Mouse (Mus musculus) kidney, embryonic 14.5 days (tissue): ENCODE results near the gene Gm28551. TPM values are rescaled to one million over a fixed set of nuclear protein-coding genes. Genes with fewer than 3 reads are reported as not detected.
A peak's percentile ranks its signal among the peaks of the same experiment; 100 is the strongest.
"Not testable (repeated sequence)": the region's sequence is repeated elsewhere in the genome, so short reads cannot be mapped to it uniquely, and the experiment has no call there.

Source experiments
- ATAC-seq: fragments of 200-750 bp; cut with Nextera tagmentation; 2 replicates; pipeline ENCODE4 v1.8.0; 2017; ENCODE audit warnings: moderate number of reproducible peaks, mild to moderate bottlenecking, moderate TSS enrichment, moderate library complexity; ENCODE audit not compliant: low FRiP score, low TSS enrichment
- H3K27ac ChIP-seq: fragments of 300-500 bp; sonication (generic); 2 replicates; pipeline ENCODE4 v1.5.1; 2014; ENCODE audit warnings: low read depth, mild to moderate bottlenecking, low read length, moderate library complexity, mixed read lengths
- H3K27me3 ChIP-seq: fragments of 300-500 bp; sonication (generic); 2 replicates; pipeline ENCODE4 v1.6.1; 2014; ENCODE audit warnings: mild to moderate bottlenecking, low read length; ENCODE audit not compliant: control insufficient read depth, insufficient read depth
- H3K36me3 ChIP-seq: fragments of 300-500 bp; sonication (generic); 2 replicates; pipeline ENCODE4 v1.6.1; 2014; ENCODE audit warnings: low read length, mixed read lengths; ENCODE audit not compliant: control insufficient read depth, insufficient read depth
- H3K4me1 ChIP-seq: fragments of 300-500 bp; sonication (generic); 2 replicates; pipeline ENCODE4 v1.6.1; 2014; ENCODE audit warnings: low read length, mixed read lengths; ENCODE audit not compliant: control insufficient read depth, insufficient read depth
- H3K4me2 ChIP-seq: fragments of 300-500 bp; sonication (generic); replicated peaks from 2 replicates; pipeline ENCODE4 v1.6.1; 2014; ENCODE audit warnings: low read depth, mild to moderate bottlenecking, low read length
- H3K4me3 ChIP-seq: fragments of 300-500 bp; sonication (generic); 2 replicates; pipeline ENCODE4 v1.5.1; 2014; ENCODE audit warnings: mild to moderate bottlenecking, low read length
- H3K9ac ChIP-seq: fragments of 300-500 bp; sonication (generic); 2 replicates; pipeline ENCODE4 v1.6.1; 2014; ENCODE audit warnings: low read depth, mild to moderate bottlenecking, low read length, moderate library complexity
- H3K9me3 ChIP-seq: fragments of 300-500 bp; sonication (generic); 2 replicates; pipeline ENCODE4 v1.6.1; 2016; ENCODE audit warnings: low read length; ENCODE audit not compliant: control insufficient read depth
- WGBS: fragments of 180-500 bp; shearing (Covaris S2); extraction: QIAGEN DNeasy Blood & Tissue Kit; methylation state at CpG from one replicate; pipeline ENCODE4 v1.1.7; 2014; 5-methylcytosine and 5-hydroxymethylcytosine counted together
- polyA plus RNA-seq: library from polyadenylated mRNA; unstranded; fragments of >200 nt; fragmentation: Nextera tagmentation; extraction: Ambion mirVana; gene quantifications from 2 replicates; pipeline ENCODE4 v1.2.1, GENCODE M21; 2014

Gm28551 gene
- 0.73 and 0.85 TPM in 2 replicates for polyA plus RNA-seq

GRCm38 (mm10) chr1:53352327-53353261 lies at the start of gene Gm28551, which contains the start of the genes Asdurf and Asnsd1:
Gene Gm28551 (minus strand): TSS chr1:53352667.
Gene Asdurf (minus strand): TSS chr1:53352619.
Gene Asnsd1 (minus strand): TSS chr1:53352752.
- H3K4me1 ChIP-seq: 0 out of 2 replicates have a peak, but pooled peaks cover 7% of the 10 kb centered on the region
- H3K27me3 ChIP-seq: no peaks in the 10 kb centered on the region
- peaks cover 15% of the 10 kb centered on the region for H3K36me3 ChIP-seq
- H3K27ac ChIP-seq: peak within 1 kb of the TSS; percentile 88
- H3K9ac ChIP-seq: peak within 1 kb of the TSS; percentile 88
- no peaks in the 10 kb centered on the region; the same call in 1 of the 2 replicates for H3K9me3 ChIP-seq
- under 1% methylated on average over 44 of the region's 44 CpGs for WGBS
- peak within 1 kb of the TSS; percentile 48 for H3K4me2 ChIP-seq
- peak within 1 kb of the TSS; percentile 83 for H3K4me3 ChIP-seq
- peak; percentile 100 for ATAC-seq

- 32% methylated on average over 21 of the region's 21 CpGs for WGBS
- not testable (repeated sequence) for H3K4me1 ChIP-seq, H3K4me3 ChIP-seq
Observed at GRCm38 (mm10) chr1:53393936-53394760, 41.7 kb upstream of the Gm28551 start.

GRCm38 (mm10) chr1:53388762-53389161 lies 36.3 kb upstream of the Gm28551 start:
- ATAC-seq: peak; percentile 52; the same call in 1 of the 2 replicates
- no peaks in the 10 kb centered on the region for H3K36me3 ChIP-seq
- 96% methylated on average over 9 of the region's 14 CpGs for WGBS

More at GRCm38 (mm10) chr1:53393936-53394760, 41.7 kb upstream of the Gm28551 start:
- not testable (repeated sequence) for H3K27ac ChIP-seq, H3K27me3 ChIP-seq, H3K9me3 ChIP-seq, H3K4me2 ChIP-seq, H3K9ac ChIP-seq, H3K36me3 ChIP-seq, ATAC-seq

GRCm38 (mm10) chr1:53384085-53384688 lies 31.7 kb upstream of the Gm28551 start:
- Histone ChIP-seq H3K4me3 (no peak overlapping the region), H3K9me3 (no peaks in the 10 kb centered on the region), H3K36me3 (no peaks in the 10 kb centered on the region), H3K27ac (no peak overlapping the region), H3K4me2 (no peak overlapping the region), H3K27me3 (no peaks in the 10 kb centered on the region), H3K9ac (no peak overlapping the region), H3K4me1 (no peaks in the 10 kb centered on the region)
- 67% methylated on average over 6 of the region's 6 CpGs for WGBS
- ATAC-seq: no peak

More at GRCm38 (mm10) chr1:53388762-53389161, 36.3 kb upstream of the Gm28551 start:
- H3K4me2 ChIP-seq: no peak overlapping the region
- H3K9ac ChIP-seq: no peak overlapping the region
- no peaks in the 10 kb centered on the region for H3K4me1 ChIP-seq
- no peaks in the 10 kb centered on the region for H3K9me3 ChIP-seq
- no peaks in the 10 kb centered on the region for H3K27me3 ChIP-seq
- H3K4me3 ChIP-seq: no peak overlapping the region
- H3K27ac ChIP-seq: no peak overlapping the region

- H3K4me2 ChIP-seq: no peak overlapping the region
- H3K36me3 ChIP-seq: no peaks in the 10 kb centered on the region
- no peak for ATAC-seq
- H3K9ac ChIP-seq: no peak overlapping the region
- no peak overlapping the region for H3K4me3 ChIP-seq
- H3K4me1 ChIP-seq: no peaks in the 10 kb centered on the region
- no peaks in the 10 kb centered on the region for H3K9me3 ChIP-seq
- no peaks in the 10 kb centered on the region for H3K27me3 ChIP-seq
- H3K27ac ChIP-seq: no peak overlapping the region
- 75% methylated on average over 3 of the region's 3 CpGs for WGBS
Observed at GRCm38 (mm10) chr1:53377731-53378130, 25.3 kb upstream of the Gm28551 start.

GRCm38 (mm10) chr1:53375965-53376364 lies 23.5 kb upstream of the Gm28551 start:
- H3K9ac ChIP-seq, H3K4me2 ChIP-seq, H3K4me1 ChIP-seq, H3K27me3 ChIP-seq, H3K4me3 ChIP-seq, ATAC-seq, H3K36me3 ChIP-seq, H3K9me3 ChIP-seq, H3K27ac ChIP-seq: not testable (repeated sequence)
- WGBS: 72% methylated on average over 2 of the region's 2 CpGs

- no peak overlapping the region for H3K9ac ChIP-seq
- H3K4me2 ChIP-seq: no peak overlapping the region
- no peaks in the 10 kb centered on the region for H3K9me3 ChIP-seq
- H3K27ac ChIP-seq: no peak overlapping the region
- no peak for ATAC-seq
- H3K36me3 ChIP-seq: no peaks in the 10 kb centered on the region
- no peaks in the 10 kb centered on the region for H3K27me3 ChIP-seq
- H3K4me1 ChIP-seq: no peaks in the 10 kb centered on the region
- no peak overlapping the region for H3K4me3 ChIP-seq
Observed at GRCm38 (mm10) chr1:53358988-53359387, 6.5 kb upstream of the Gm28551 start.

GRCm38 (mm10) chr1:53341071-53341470 lies 11.4 kb downstream of the Gm28551 start:
- whole genome bisulfite sequencing: 99% methylated on average over 2 of the region's 2 CpGs
- Histone ChIP-seq H3K9ac (no peak overlapping the region), H3K4me2 (no peak overlapping the region), H3K4me1 (no peaks in the 10 kb centered on the region), H3K4me3 (no peak overlapping the region), H3K27ac (no peak overlapping the region), H3K27me3 (no peaks in the 10 kb centered on the region), H3K9me3 (peaks cover 13% of the 10 kb centered on the region), H3K36me3 (peaks cover 33% of the 10 kb centered on the region)
- no peak for ATAC-seq
